Mouse (Mus musculus) MEL (cell line): ENCODE data around the gene Rab5a. TPM values are rescaled to one million over a fixed set of nuclear protein-coding genes. Genes with fewer than 3 reads are reported as not detected.
A peak's percentile ranks its signal among the peaks of the same experiment; 100 is the strongest.

Source experiments
- DNase-seq: peaks from one replicate; pipeline ENCODE4 v3.0.0; 2011; ENCODE audit warnings: low read depth, low spot score
- H3K27ac ChIP-seq: 2 replicates; pipeline ENCODE4 v1.5.1; 2012; ENCODE audit warnings: low read depth, mild to moderate bottlenecking, control low read depth, low read length, moderate library complexity; ENCODE audit not compliant: control insufficient read depth
- H3K27me3 ChIP-seq, 2 experiments: fragments of 150-350 bp in 1 of 2; sonication (generic) in 1 of 2; 2 replicates each; pipeline ENCODE4 v1.6.1; 2012; ENCODE audit warnings: low read length in 2 of 2, mild to moderate bottlenecking in 2 of 2, improper control_type of control experiment in 1 of 2, moderate library complexity in 1 of 2; ENCODE audit not compliant: insufficient read depth in 2 of 2, control insufficient read depth in 1 of 2
- H3K36me3 ChIP-seq, 2 experiments: 2 replicates each; pipeline ENCODE4 v1.6.1; 2012 to 2014; ENCODE audit warnings: low read length in 2 of 2, improper control_type of control experiment in 1 of 2, inconsistent platforms in 1 of 2, mild to moderate bottlenecking in 1 of 2; ENCODE audit not compliant: insufficient read depth in 2 of 2, control insufficient read depth in 1 of 2
- H3K4me1 ChIP-seq, 2 experiments: fragments of 150-350 bp in 1 of 2; sonication (generic) in 1 of 2; 2 replicates each; pipeline ENCODE4 v1.6.1; 2012; ENCODE audit warnings: low read length in 2 of 2, improper control_type of control experiment in 1 of 2, mild to moderate bottlenecking in 1 of 2; ENCODE audit not compliant: insufficient read depth in 2 of 2, control insufficient read depth in 1 of 2
- H3K4me3 ChIP-seq, 2 experiments: fragments of 150-350 bp in 1 of 2; sonication (generic) in 1 of 2; 2 replicates each; pipeline ENCODE4 v1.5.1; 2012; ENCODE audit warnings: low read depth in 2 of 2, low read length in 2 of 2, mild to moderate bottlenecking in 2 of 2, moderate library complexity in 2 of 2, control low read depth in 1 of 2, improper control_type of control experiment in 1 of 2; ENCODE audit not compliant: control insufficient read depth in 1 of 2, insufficient read depth in 1 of 2
- H3K79me2 ChIP-seq: 2 replicates; pipeline ENCODE4 v1.6.1; 2012; ENCODE audit warnings: mild to moderate bottlenecking, low read length, moderate library complexity; ENCODE audit not compliant: control insufficient read depth, poor library complexity, insufficient read depth
- H3K9ac ChIP-seq: 2 replicates; pipeline ENCODE4 v1.6.1; 2012; ENCODE audit warnings: low read depth, mild to moderate bottlenecking, control low read depth, low read length, moderate library complexity; ENCODE audit not compliant: control insufficient read depth, poor library complexity, severe bottlenecking
- H3K9me3 ChIP-seq: fragments of 150-350 bp; sonication (generic); replicated peaks from 2 replicates; pipeline ENCODE4 v1.6.1; 2012; ENCODE audit warnings: mild to moderate bottlenecking, low read length, improper control_type of control experiment, moderate library complexity; ENCODE audit not compliant: insufficient read depth
- BHLHE40 ChIP-seq: IDR thresholded peaks from 2 replicates; pipeline ENCODE4 v1.6.1; 2012; ENCODE audit warnings: low read depth, mild to moderate bottlenecking, inconsistent platforms, low read length, improper control_type of control experiment, borderline replicate concordance
- CHD1 ChIP-seq: IDR thresholded peaks from 2 replicates; pipeline ENCODE4 v1.6.1; 2012; ENCODE audit warnings: low read depth, mild to moderate bottlenecking, inconsistent platforms, low read length, improper control_type of control experiment
- CHD2 ChIP-seq: IDR thresholded peaks from 2 replicates; pipeline ENCODE4 v1.6.1; 2011; ENCODE audit warnings: low read length, improper control_type of control experiment
- CTCF ChIP-seq, 3 experiments: IDR thresholded peaks in 2 of 3; conservative IDR thresholded peaks in 1 of 3; 2 replicates each; pipeline ENCODE4 v1.5.1; 2011 to 2012; ENCODE audit warnings: low read length in 3 of 3, low read depth in 2 of 3, mild to moderate bottlenecking in 2 of 3, improper control_type of control experiment in 1 of 3, inconsistent platforms in 1 of 3, mixed read lengths in 1 of 3, moderate library complexity in 1 of 3; ENCODE audit not compliant: control insufficient read depth in 1 of 3, insufficient read depth in 1 of 3, poor library complexity in 1 of 3, severe bottlenecking in 1 of 3
- E2F4 ChIP-seq: IDR thresholded peaks from 2 replicates; pipeline ENCODE4 v1.6.1; 2011; ENCODE audit warnings: low read depth, low read length, improper control_type of control experiment, borderline replicate concordance
- ELF1 ChIP-seq: IDR thresholded peaks from 2 replicates; pipeline ENCODE4 v1.6.1; 2014; ENCODE audit warnings: low read depth, mild to moderate bottlenecking, inconsistent platforms, low read length, improper control_type of control experiment, moderate library complexity
- EP300 ChIP-seq, 2 experiments: IDR thresholded peaks; 2 replicates each; pipeline ENCODE4 v1.6.1; 2011; ENCODE audit warnings: improper control_type of control experiment in 2 of 2, low read length in 2 of 2, low read depth in 1 of 2, mild to moderate bottlenecking in 1 of 2
- HCFC1 ChIP-seq: IDR thresholded peaks from 2 replicates; pipeline ENCODE4 v1.6.1; 2012; ENCODE audit warnings: low read depth, mild to moderate bottlenecking, inconsistent platforms, low read length, improper control_type of control experiment, moderate library complexity
- JUND ChIP-seq: IDR thresholded peaks from 2 replicates; pipeline ENCODE4 v1.6.1; 2011; ENCODE audit warnings: low read depth, mild to moderate bottlenecking, improper control_type of control experiment, low read length
- KAT2A ChIP-seq: conservative IDR thresholded peaks from 2 replicates; pipeline ENCODE4 v1.6.1; 2012; ENCODE audit warnings: low read depth, low read length, improper control_type of control experiment, inconsistent platforms
- MAFK ChIP-seq: IDR thresholded peaks from 2 replicates; pipeline ENCODE4 v1.6.1; 2011; ENCODE audit warnings: low read depth, mild to moderate bottlenecking, low read length, improper control_type of control experiment, borderline replicate concordance
- MAX ChIP-seq: IDR thresholded peaks from 2 replicates; pipeline ENCODE4 v1.6.1; 2011; ENCODE audit warnings: low read length, improper control_type of control experiment
- MAZ ChIP-seq: IDR thresholded peaks from 2 replicates; pipeline ENCODE4 v1.6.1; 2012; ENCODE audit warnings: low read depth, mild to moderate bottlenecking, inconsistent platforms, low read length, improper control_type of control experiment
- MEF2A ChIP-seq: IDR thresholded peaks from 2 replicates; pipeline ENCODE4 v1.6.1; 2014; ENCODE audit warnings: low read depth, mild to moderate bottlenecking, inconsistent platforms, low read length, improper control_type of control experiment; ENCODE audit not compliant: poor library complexity, insufficient replicate concordance, severe bottlenecking; ENCODE audit errors: extremely low read depth
- MYC ChIP-seq: IDR thresholded peaks from 2 replicates; pipeline ENCODE4 v1.6.1; 2011; ENCODE audit warnings: low read depth, mild to moderate bottlenecking, low read length, improper control_type of control experiment, moderate library complexity
- NRF1 ChIP-seq: IDR thresholded peaks from 2 replicates; pipeline ENCODE4 v1.6.1; 2014; ENCODE audit warnings: low read depth, mild to moderate bottlenecking, inconsistent platforms, low read length, improper control_type of control experiment, moderate library complexity; ENCODE audit not compliant: poor library complexity, insufficient read depth, severe bottlenecking
- SMC3 ChIP-seq: IDR thresholded peaks from 2 replicates; pipeline ENCODE4 v1.6.1; 2011; ENCODE audit warnings: low read depth, low read length, improper control_type of control experiment
- TAL1 ChIP-seq: IDR thresholded peaks from 2 replicates; pipeline ENCODE4 v1.6.1; 2012; ENCODE audit warnings: mild to moderate bottlenecking, inconsistent platforms, low read length, moderate library complexity, mixed read lengths
- TCF12 ChIP-seq: IDR thresholded peaks from 2 replicates; pipeline ENCODE4 v1.6.1; 2014; ENCODE audit warnings: low read depth, mild to moderate bottlenecking, inconsistent platforms, low read length, improper control_type of control experiment, moderate library complexity
- UBTF ChIP-seq: IDR thresholded peaks from 2 replicates; pipeline ENCODE4 v1.6.1; 2012; ENCODE audit warnings: low read depth, mild to moderate bottlenecking, inconsistent platforms, low read length, improper control_type of control experiment, moderate library complexity, borderline replicate concordance; ENCODE audit not compliant: insufficient read depth
- USF1 ChIP-seq: IDR thresholded peaks from 2 replicates; pipeline ENCODE4 v1.6.1; 2014; ENCODE audit warnings: low read depth, mild to moderate bottlenecking, inconsistent platforms, low read length, improper control_type of control experiment, moderate library complexity
- ZC3H11A ChIP-seq: IDR thresholded peaks from 2 replicates; pipeline ENCODE4 v1.6.1; 2012; ENCODE audit warnings: low read depth, mild to moderate bottlenecking, inconsistent platforms, low read length, improper control_type of control experiment
- ZMIZ1 ChIP-seq: IDR thresholded peaks from 2 replicates; pipeline ENCODE4 v1.6.1; 2012; ENCODE audit warnings: low read depth, mild to moderate bottlenecking, inconsistent platforms, low read length, improper control_type of control experiment, moderate library complexity
- ZNF384 ChIP-seq: IDR thresholded peaks from 2 replicates; pipeline ENCODE4 v1.6.1; 2012; ENCODE audit warnings: low read depth, mild to moderate bottlenecking, inconsistent platforms, low read length, improper control_type of control experiment
- polyA plus RNA-seq, 2 experiments: library from polyadenylated mRNA; stranded (reverse) in 1 of 2; unstranded in 1 of 2; fragments of >175 nt in 1 of 2; fragments of >200 nt in 1 of 2; gene quantifications; 2 replicates each; pipeline versions ENCODE4 v1.2.1 to v1.2.4; 2012; ENCODE audit warnings: low replicate concordance in 2 of 2, low read depth in 1 of 2; ENCODE audit not compliant: insufficient read length in 2 of 2, insufficient read depth in 1 of 2, missing spikeins in 1 of 2
- total RNA-seq: library from RNA; depleted of rRNA; stranded (reverse); fragments of 300-350 nt; gene quantifications from 2 replicates; pipeline ENCODE4 v1.2.3, GENCODE M21; 2012

Gene Rab5a
- total and polyA plus RNA-seq, 3 experiments, result 22.7 to 23.7 TPM; not detected in 1

DNA sequence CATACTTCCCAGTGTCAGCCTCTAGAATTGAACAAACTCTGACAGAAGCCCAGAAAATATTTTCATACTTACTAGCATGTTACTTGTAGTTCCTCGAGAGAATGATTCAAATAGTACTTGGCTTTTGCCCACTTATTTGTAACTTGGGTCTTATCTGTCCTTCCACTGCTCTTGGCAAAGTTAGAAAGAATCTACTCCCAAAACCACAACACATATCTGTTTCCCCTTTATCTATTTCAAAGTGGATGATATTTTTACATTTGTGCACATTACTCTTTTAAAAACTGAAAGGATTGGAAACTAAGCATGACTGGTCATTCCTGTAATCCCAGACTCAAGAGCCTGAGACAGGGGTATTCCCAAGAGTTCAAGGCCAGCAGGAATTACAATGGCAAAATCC, 22.3 kb upstream of the Rab5a start (continued):
- TF ChIP-seq TAL1 (0 out of 2 replicates have a peak, but pooled peaks have one; percentile 9), ELF1 (no peak), SMC3 (no peak), MAFK (peak; percentile 70; the same call in 1 of the 2 replicates), TCF12 (peak; percentile 85), MYC (no peak), ZMIZ1 (no peak), MAX (no peak), CHD1 (no peak), NRF1 (no peak), UBTF (no peak), USF1 (no peak), CTCF (IDR thresholded peaks at IDR 0.05 in 2 of 3, conservative IDR thresholded peaks at IDR 0.05 in 1 of 3; ENCODE audit: control insufficient read depth in 1 of 3, insufficient read depth in 1 of 3, low read depth in 2 of 3, low read length in 3 of 3, poor library complexity in 1 of 3, severe bottlenecking in 1 of 3) (no peak), MEF2A (peak; percentile 75; the same call in 1 of the 2 replicates), HCFC1 (no peak)

DNA sequence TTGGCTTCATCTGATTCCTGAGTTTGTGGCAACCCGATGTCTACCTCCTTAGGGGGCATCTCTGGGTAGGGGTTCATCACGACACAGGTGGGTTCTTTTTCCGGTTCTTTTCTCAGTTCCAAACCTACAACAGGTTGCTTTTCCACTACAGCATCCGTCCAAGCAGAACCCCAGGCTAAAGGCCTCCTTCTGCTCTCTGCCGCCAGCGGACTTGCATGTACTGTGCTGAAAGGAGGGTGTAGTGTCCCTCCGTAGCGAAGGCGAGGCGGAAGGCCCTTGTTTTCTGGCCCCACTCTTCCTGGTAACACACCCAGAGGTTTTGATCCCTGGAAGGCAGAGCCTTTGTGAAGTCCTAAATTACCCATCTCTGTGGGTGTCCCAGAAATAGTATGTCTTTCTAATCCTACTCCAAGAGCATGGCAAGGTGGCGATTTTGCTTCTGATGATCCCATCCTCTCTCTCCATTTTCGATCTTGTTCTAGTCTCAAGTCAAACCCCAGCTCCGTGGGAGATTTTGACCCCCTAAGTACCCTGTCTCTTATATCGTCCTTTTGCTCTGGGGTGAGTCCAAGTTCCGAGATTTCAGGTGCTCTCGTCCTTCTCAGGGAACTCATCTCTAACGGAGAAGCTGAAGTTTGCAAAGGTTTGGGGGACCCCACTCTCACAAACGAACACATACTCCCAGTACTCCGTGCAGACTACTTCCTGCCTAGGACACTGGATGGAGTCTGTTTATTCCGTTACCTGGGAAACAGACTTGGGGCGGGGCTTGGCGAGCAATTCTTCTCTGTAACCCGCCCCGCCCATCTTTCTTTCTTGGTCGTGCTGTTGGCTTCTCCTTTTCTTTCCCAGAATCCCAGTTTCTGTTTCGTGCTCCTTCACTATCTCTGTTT, 16.2 kb upstream of the Rab5a start, which contains the start of gene Efhb:
TSS of gene Efhb (minus strand) at position 719 of the 893 bp plus-strand sequence.
- Histone ChIP-seq H3K4me3 (peak within 1 kb of the TSS in 1 of 2 experiments; percentile 18; a peak in 1 of 4 replicates), H3K36me3 (peaks cover 0 to 3% of the 10 kb centered on the region in 2 experiments; a peak in 2 of 4 replicates), H3K9ac (no peak within 1 kb of the TSS), H3K27me3 (no peaks in the 10 kb centered on the region; a peak in 2 of 4 replicates), H3K27ac (no peak within 1 kb of the TSS), H3K9me3 (no peaks in the 10 kb centered on the region), H3K4me1 (peaks cover 0 to 7% of the 10 kb centered on the region in 2 experiments; a peak in 2 of 4 replicates), H3K79me2 (no peaks in the 10 kb centered on the region)
- DNase-seq, result peak; percentile 63
- TF ChIP-seq CTCF (IDR thresholded peaks at IDR 0.05 in 2 of 3, conservative IDR thresholded peaks at IDR 0.05 in 1 of 3; ENCODE audit: control insufficient read depth in 1 of 3, insufficient read depth in 1 of 3, low read depth in 2 of 3, low read length in 3 of 3, poor library complexity in 1 of 3, severe bottlenecking in 1 of 3) (no peak), E2F4 (no peak), SMC3 (no peak), ZC3H11A (no peak), MAZ (no peak), JUND (no peak), CHD2 (no peak), ZNF384 (no peak), BHLHE40 (no peak), EP300 (IDR thresholded peaks at IDR 0.05; ENCODE audit: low read depth in 1 of 2, low read length in 2 of 2) (no peak), NRF1 (no peak), KAT2A (no peak)
